In genomic region chr5:21498490-21498889, GRCm38 (mm10) we compare ENCODE assay signal across 22 mouse cellular contexts. TPM values are rescaled to one million over a fixed set of nuclear protein-coding genes. Genes with fewer than 3 reads are reported as not detected.
"Had no signal": no experiment of that assay in that cellular context is flagged by ENCODE, and none has a peak within 500 bp of the region (broad histone marks: within the 10 kb centered on the region; RNA-seq: fewer than 3 reads in every experiment).

No protein-coding gene starts in this region.

- H3K27ac ChIP-seq: liver, embryonic 14.5 days; macrophage; midbrain, embryonic 13.5 days; midbrain, embryonic 15.5 days; neural tube, embryonic 13.5 days; neural tube, embryonic 15.5 days; stomach, embryonic 15.5 days had no signal

- H3K4me3 ChIP-seq: megakaryocyte, embryonic 14.5 days; midbrain, embryonic 13.5 days; midbrain, embryonic 15.5 days; neural tube, embryonic 13.5 days; neural tube, embryonic 15.5 days; stomach, embryonic 15.5 days had no signal

- H3K4me2 ChIP-seq: lung, embryonic 14.5 days; midbrain, embryonic 11.5 days; midbrain, embryonic 13.5 days; midbrain, embryonic 15.5 days; neural tube, embryonic 13.5 days; neural tube, embryonic 15.5 days; stomach, embryonic 15.5 days had no signal

- DNase-seq: lung, adult 18-20 months; lung, embryonic 14.5 days; lung, postnatal 10 days; retina, postnatal 1 day; right cerebral cortex, adult 18-20 months; right cerebral cortex, postnatal 25 days; right cerebral cortex, postnatal 4 days; spleen, adult 18-20 months; thymus, adult 2 months; thymus, postnatal 25 days; thymus, postnatal 4 days had no signal

- H3K36me3 ChIP-seq: midbrain, embryonic 13.5 days; midbrain, embryonic 15.5 days; neural tube, embryonic 13.5 days; neural tube, embryonic 15.5 days; stomach, embryonic 15.5 days had no signal

- H3K27me3 ChIP-seq: midbrain, embryonic 13.5 days; midbrain, embryonic 15.5 days; neural tube, embryonic 13.5 days; neural tube, embryonic 15.5 days; stomach, embryonic 15.5 days had no signal

RNA-seq across cellular contexts. Expression of gene Lrrc17, which starts 44.9 kb away (rescaled TPM):
- total RNA-seq: megakaryocyte progenitor cell, adult 5-6 weeks; monocyte, adult 5-6 weeks had no signal
- polyA plus RNA-seq: macrophage had no signal
